Mouse (Mus musculus) frontal cortex, postnatal 14 days (tissue): ENCODE data around the gene Psma6.
"Not testable (repeated sequence)": the region's sequence is repeated elsewhere in the genome, so short reads cannot be mapped to it uniquely, and the experiment has no call there.

Experiments used
- DNase-seq, 2 experiments: peaks; one replicate each; pipeline ENCODE4 v3.0.0; 2022; ENCODE audit warnings: low spot score in 2 of 2

Gene Psma6

GRCm38 (mm10) chr12:55384023-55384749 lies at the start of gene Psma6:
Psma6 (plus strand) TSS chr12:55384222.
- no peak for DNase-seq

GRCm38 (mm10) chr12:55338490-55338889 lies 45.5 kb upstream of the Psma6 start:
- not testable (repeated sequence) for DNase-seq

- DNase-seq, result not testable (repeated sequence)
Measured at GRCm38 (mm10) chr12:55343045-55343444, 41.0 kb upstream of the Psma6 start.

- DNase-seq, result no peak
Measured at GRCm38 (mm10) chr12:55343998-55344397, 40.0 kb upstream of the Psma6 start.

- no peak for DNase-seq
Measured at GRCm38 (mm10) chr12:55344583-55344982, 39.4 kb upstream of the Psma6 start.

- DNase-seq, result no peak
Measured at GRCm38 (mm10) chr12:55353423-55353822, 30.6 kb upstream of the Psma6 start.

GRCm38 (mm10) chr12:55354904-55355303 lies 29.1 kb upstream of the Psma6 start:
- peak in 1 of 2 experiments; percentile 10 for DNase-seq

- DNase-seq, result no peak
Measured at GRCm38 (mm10) chr12:55357303-55357702, 26.7 kb upstream of the Psma6 start.

GRCm38 (mm10) chr12:55360929-55361328 lies 23.1 kb upstream of the Psma6 start:
- DNase-seq, result no peak

GRCm38 (mm10) chr12:55365083-55365482 lies 18.9 kb upstream of the Psma6 start:
- DNase-seq, result no peak

GRCm38 (mm10) chr12:55372424-55373055 lies 11.5 kb upstream of the Psma6 start:
- no peak for DNase-seq

GRCm38 (mm10) chr12:55376956-55377609 lies 6.9 kb upstream of the Psma6 start:
- no peak for DNase-seq

GRCm38 (mm10) chr12:55377610-55377980 lies 6.4 kb upstream of the Psma6 start:
- DNase-seq, result no peak

GRCm38 (mm10) chr12:55384826-55385225 lies 804 bp downstream of the Psma6 start:
- DNase-seq, result no peak

- no peak for DNase-seq
Measured at GRCm38 (mm10) chr12:55385931-55386330, 1.9 kb downstream of the Psma6 start.

GRCm38 (mm10) chr12:55386456-55386855 lies 2.4 kb downstream of the Psma6 start:
- DNase-seq, result no peak

- DNase-seq, result no peak
Measured at GRCm38 (mm10) chr12:55387083-55387787, 3.2 kb downstream of the Psma6 start.

- no peak for DNase-seq
Measured at GRCm38 (mm10) chr12:55387788-55388465, 3.9 kb downstream of the Psma6 start.

- peak in 1 of 2 experiments; percentile 17 for DNase-seq
Measured at GRCm38 (mm10) chr12:55388478-55388877, 4.5 kb downstream of the Psma6 start.

- DNase-seq, result no peak
Measured at GRCm38 (mm10) chr12:55389132-55390081, 5.4 kb downstream of the Psma6 start.
